Mouse (Mus musculus) intestine, embryonic 15.5 days (tissue): ENCODE results near the gene Gm6377. TPM values are rescaled to one million over a fixed set of nuclear protein-coding genes. Genes with fewer than 3 reads are reported as not detected.

Experiments used
- ATAC-seq: fragments of 200-750 bp; cut with Nextera tagmentation; 2 replicates; pipeline ENCODE4 v1.8.0; 2017; ENCODE audit warnings: moderate TSS enrichment, moderate library complexity
- H3K27ac ChIP-seq: fragments of 300-500 bp; sonication (generic); 2 replicates; pipeline ENCODE4 v1.5.1; 2015; ENCODE audit warnings: mild to moderate bottlenecking, inconsistent platforms
- H3K27me3 ChIP-seq: fragments of 300-500 bp; sonication (generic); replicated peaks from 2 replicates; pipeline ENCODE4 v1.6.1; 2015; ENCODE audit warnings: inconsistent platforms
- H3K36me3 ChIP-seq: fragments of 300-500 bp; sonication (generic); 2 replicates; pipeline ENCODE4 v1.6.1; 2015; ENCODE audit warnings: inconsistent platforms
- H3K4me1 ChIP-seq: fragments of 300-500 bp; sonication (generic); replicated peaks from 2 replicates; pipeline ENCODE4 v1.6.1; 2015; ENCODE audit warnings: inconsistent platforms
- H3K4me2 ChIP-seq: fragments of 300-500 bp; sonication (generic); replicated peaks from 2 replicates; pipeline ENCODE4 v1.6.1; 2015; ENCODE audit warnings: mild to moderate bottlenecking, inconsistent platforms
- H3K4me3 ChIP-seq: fragments of 300-500 bp; sonication (generic); replicated peaks from 2 replicates; pipeline ENCODE4 v1.5.1; 2015; ENCODE audit warnings: inconsistent platforms
- H3K9ac ChIP-seq: fragments of 300-500 bp; sonication (generic); 2 replicates; pipeline ENCODE4 v1.6.1; 2015; ENCODE audit warnings: inconsistent platforms
- H3K9me3 ChIP-seq: fragments of 300-500 bp; sonication (generic); 2 replicates; pipeline ENCODE4 v1.6.1; 2016; ENCODE audit warnings: inconsistent platforms
- WGBS: fragments of 180-500 bp; shearing (Covaris S2); methylation state at CpG from one replicate; pipeline ENCODE4 v1.1.7; 2015; 5-methylcytosine and 5-hydroxymethylcytosine counted together
- polyA plus RNA-seq: library from polyadenylated mRNA; unstranded; fragments of >200 nt; fragmentation: Nextera tagmentation; extraction: Ambion mirVana; gene quantifications from 2 replicates; pipeline ENCODE4 v1.2.1, GENCODE M21; 2015

The Gm6377 gene
- polyA plus RNA-seq, 1 experiment from 2014 or later, result 0.28 TPM

DNA sequence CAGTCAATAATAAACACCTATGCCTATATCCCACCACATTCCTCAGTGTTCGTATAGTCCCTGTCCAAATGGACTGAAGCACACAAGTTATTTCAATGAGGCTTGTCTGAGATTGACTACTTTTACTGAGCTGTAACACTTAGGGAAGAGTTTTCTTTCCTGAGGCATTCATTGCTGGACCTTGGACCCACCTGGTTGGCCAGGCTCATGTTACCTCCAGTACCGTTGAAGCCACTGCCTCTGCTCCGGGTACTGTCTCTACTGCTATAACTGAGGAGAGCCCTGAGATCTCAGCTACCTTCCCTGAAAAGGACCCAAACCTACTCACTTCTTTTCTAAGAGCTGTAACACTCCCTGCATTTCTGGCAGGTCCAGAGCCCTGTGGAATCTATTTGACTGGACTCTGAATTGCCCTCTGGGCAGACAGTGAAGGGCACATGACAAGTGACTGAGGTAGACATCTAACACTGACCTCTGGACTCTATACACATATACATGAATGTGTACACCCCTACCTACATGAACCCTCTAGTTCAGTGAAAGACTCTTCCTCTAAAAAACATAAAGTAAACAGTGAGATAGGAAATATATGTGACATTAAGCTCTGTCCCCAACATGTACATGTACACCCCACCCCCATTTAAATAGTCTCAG, 39.0 kb downstream of the Gm6377 start:
- Histone ChIP-seq H3K27me3 (no peaks in the 10 kb centered on the region), H3K4me2 (no peak overlapping the region), H3K9ac (no peak overlapping the region), H3K9me3 (no peaks in the 10 kb centered on the region), H3K4me3 (no peak overlapping the region), H3K4me1 (no peaks in the 10 kb centered on the region), H3K27ac (no peak overlapping the region), H3K36me3 (no peaks in the 10 kb centered on the region)
- 74% methylated on average over 3 of the region's 3 CpGs for WGBS
- ATAC-seq, result no peak

DNA sequence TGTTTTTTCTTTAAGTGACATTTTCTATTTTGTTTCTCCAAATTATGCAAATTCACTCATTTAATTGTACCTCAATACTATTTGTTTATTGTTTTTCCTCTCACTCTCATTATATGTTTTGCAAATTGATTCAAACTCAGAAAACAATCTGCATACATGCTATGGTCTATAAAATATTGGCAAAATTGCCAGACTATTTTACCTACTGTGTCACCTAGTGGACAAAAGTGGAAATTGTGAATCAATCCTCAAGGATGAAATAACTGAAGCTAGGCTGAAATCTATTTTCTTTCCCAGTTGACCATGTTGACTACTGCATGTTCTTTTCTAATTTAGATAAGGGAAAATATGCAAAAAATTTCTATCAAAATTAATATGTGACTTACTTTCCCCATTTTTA, 41.6 kb downstream of the Gm6377 start:
- no peak overlapping the region for H3K27ac ChIP-seq
- no peak for ATAC-seq
- no peaks in the 10 kb centered on the region for H3K36me3 ChIP-seq
- no peaks in the 10 kb centered on the region for H3K4me1 ChIP-seq
- no peak overlapping the region for H3K4me2 ChIP-seq
- H3K9ac ChIP-seq, result no peak overlapping the region
- H3K9me3 ChIP-seq, result no peaks in the 10 kb centered on the region
- no peak overlapping the region for H3K4me3 ChIP-seq
- H3K27me3 ChIP-seq, result no peaks in the 10 kb centered on the region

Other genes starting within 250 kb of the Gm6377 start
- 24.7 and 25.1 TPM in 2 replicates for gene Hmgn5, start 183.4 kb upstream of the Gm6377 start, polyA plus RNA-seq
- gene Sh3bgrl, start 101.4 kb upstream of the Gm6377 start, polyA plus RNA-seq, result 95.1 and 105 TPM in 2 replicates